Mouse (Mus musculus): Measurements from ENCODE around the gene Galnt12. TPM values are rescaled to one million over a fixed set of nuclear protein-coding genes. Genes with fewer than 3 reads are reported as not detected.
"Not testable (repeated sequence)": the region's sequence is repeated elsewhere in the genome, so short reads cannot be mapped to it uniquely, and the experiment has no call there.

Gene Galnt12
- polyA plus RNA-seq (2015; fragmentation: Nextera tagmentation; extraction: Ambion mirVana) = 2.1 and 5.1 TPM in 2 replicates

DNA sequence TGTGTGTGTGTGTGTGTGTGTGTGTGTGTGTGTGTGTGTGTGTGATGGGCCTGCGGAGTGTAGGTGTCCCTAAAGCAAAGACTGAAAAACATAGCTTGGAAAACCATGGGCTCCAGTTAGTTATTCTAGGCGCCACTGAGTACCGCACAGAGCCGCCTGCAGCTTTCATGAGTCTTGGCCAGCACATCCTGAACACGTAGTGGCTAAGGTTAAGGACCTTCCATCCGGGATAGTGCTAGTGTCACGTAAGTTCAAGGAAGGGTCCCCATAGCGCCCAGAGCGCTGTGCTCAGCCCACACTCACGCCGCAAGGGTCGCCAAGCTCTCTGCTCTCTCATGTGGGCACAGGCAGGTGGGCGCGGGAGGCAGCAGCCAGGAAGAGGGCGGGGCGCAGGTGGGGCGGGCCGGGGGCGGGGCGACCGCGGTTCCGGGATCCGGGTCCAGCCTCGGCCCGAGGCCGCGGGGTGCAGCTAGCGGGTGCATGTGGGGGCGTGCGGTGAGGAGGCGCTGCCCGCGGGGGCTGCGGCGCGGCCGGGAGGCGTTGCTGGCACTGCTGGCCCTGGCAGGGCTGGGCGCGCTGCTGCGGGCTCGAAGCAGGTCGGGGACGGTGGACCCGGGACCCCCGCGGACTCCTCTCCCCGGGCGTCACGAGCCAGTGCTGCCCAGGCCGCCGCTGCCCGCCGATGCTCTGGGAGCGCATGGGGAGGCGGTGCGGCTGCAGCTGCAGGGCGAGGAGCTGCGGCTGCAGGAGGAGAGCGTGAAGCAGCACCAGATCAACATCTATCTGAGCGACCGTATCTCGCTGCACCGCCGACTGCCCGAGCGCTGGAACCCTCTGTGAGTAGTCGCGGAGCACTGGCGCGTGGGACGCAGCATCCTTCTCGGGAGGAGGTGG is at the start of gene Galnt12:
Gene Galnt12 (plus strand): TSS at position 417 of the 894 bp plus-strand sequence.
- no peaks in the 10 kb centered on the region for H3K36me3 ChIP-seq
- no peaks in the 10 kb centered on the region for H3K9me3 ChIP-seq (replicated peaks)
- H3K4me2 ChIP-seq = peak within 1 kb of the TSS; percentile 100
- peak; percentile 50; the same call in 1 of the 2 replicates for ATAC-seq (replicated peaks; ENCODE audit: insufficient number of reproducible peaks, insufficient read depth, low FRiP score, low read depth)
- no peak within 1 kb of the TSS for H3K27ac ChIP-seq
- peaks cover 13% of the 10 kb centered on the region for H3K4me1 ChIP-seq (replicated peaks)
- peaks cover 40% of the 10 kb centered on the region for H3K27me3 ChIP-seq
- H3K9ac ChIP-seq = peak within 1 kb of the TSS; percentile 59
- H3K4me3 ChIP-seq = peak within 1 kb of the TSS; percentile 70
- WGBS = 1% methylated on average over 62 of the region's 74 CpGs

DNA sequence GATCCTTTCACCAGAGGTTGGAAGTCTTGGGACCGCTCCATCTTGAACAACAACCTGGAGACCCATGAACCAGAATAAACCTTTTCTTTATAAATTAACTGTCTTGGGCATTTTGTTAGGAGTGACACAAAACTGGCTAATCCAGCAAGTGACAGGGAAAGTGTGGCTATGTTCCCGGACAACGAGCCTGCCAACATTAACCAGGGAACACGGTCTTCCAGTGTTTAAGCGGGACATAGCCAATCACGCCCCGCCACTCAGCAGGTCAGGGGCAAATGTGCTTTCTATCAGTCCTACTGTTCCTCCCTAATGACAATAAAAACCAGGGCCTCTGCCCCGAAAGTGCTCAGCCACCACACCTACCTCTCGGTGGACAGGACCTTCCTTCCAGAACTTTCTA is 47.8 kb upstream of the Galnt12 start:
- no peaks in the 10 kb centered on the region for H3K4me1 ChIP-seq (replicated peaks)
- H3K27me3 ChIP-seq = no peaks in the 10 kb centered on the region
- H3K36me3 ChIP-seq = no peaks in the 10 kb centered on the region
- no peak overlapping the region for H3K4me3 ChIP-seq
- no peaks in the 10 kb centered on the region for H3K9me3 ChIP-seq (replicated peaks)
- H3K9ac ChIP-seq = no peak overlapping the region
- no peak for ATAC-seq (replicated peaks; ENCODE audit: insufficient number of reproducible peaks, insufficient read depth, low FRiP score, low read depth)
- 87% methylated on average over 9 of the region's 9 CpGs for WGBS
- H3K27ac ChIP-seq = no peak overlapping the region
- no peak overlapping the region for H3K4me2 ChIP-seq

DNA sequence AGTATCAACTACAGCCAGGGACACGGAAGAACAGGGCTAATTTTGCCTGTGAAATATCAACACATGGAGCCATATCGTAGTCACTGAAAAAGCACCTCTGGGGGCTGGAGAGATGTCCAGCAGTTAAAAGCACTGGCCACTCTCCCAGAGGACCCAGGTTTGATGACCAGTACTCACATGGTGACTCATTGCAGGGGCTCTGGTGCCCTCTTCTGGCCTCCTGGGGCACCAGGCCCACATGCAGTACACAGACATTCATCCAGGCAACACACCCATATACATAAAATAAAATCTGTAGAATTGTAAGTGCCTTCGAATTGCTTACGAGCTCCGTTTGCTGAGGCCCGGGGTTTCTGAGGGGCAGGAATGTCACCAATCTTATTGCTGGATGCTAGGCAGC is 44.7 kb upstream of the Galnt12 start:
- Histone ChIP-seq H3K27me3 (no peaks in the 10 kb centered on the region), H3K9me3 (replicated peaks) (no peaks in the 10 kb centered on the region), H3K36me3 (no peaks in the 10 kb centered on the region), H3K4me1 (replicated peaks) (peaks cover 11% of the 10 kb centered on the region; the same call in 1 of the 2 replicates), H3K9ac (no peak overlapping the region), H3K4me3 (no peak overlapping the region), H3K27ac (no peak overlapping the region), H3K4me2 (no peak overlapping the region)
- 77% methylated on average over 6 of the region's 6 CpGs for WGBS
- ATAC-seq (replicated peaks; ENCODE audit: insufficient number of reproducible peaks, insufficient read depth, low FRiP score, low read depth) = no peak

GRCm38 (mm10) chr4:47047765-47048164 is 43.9 kb upstream of the Galnt12 start:
- no peaks in the 10 kb centered on the region for H3K36me3 ChIP-seq
- 0 out of 2 replicates have a peak, but pooled peaks cover 7% of the 10 kb centered on the region for H3K27me3 ChIP-seq
- no peak overlapping the region for H3K4me3 ChIP-seq
- H3K9me3 ChIP-seq (replicated peaks) = no peaks in the 10 kb centered on the region
- no peak overlapping the region for H3K9ac ChIP-seq
- H3K27ac ChIP-seq = no peak overlapping the region
- WGBS = 61% methylated on average over 4 of the region's 4 CpGs
- peaks cover 11% of the 10 kb centered on the region; the same call in 1 of the 2 replicates for H3K4me1 ChIP-seq (replicated peaks)
- H3K4me2 ChIP-seq = no peak overlapping the region
- ATAC-seq (replicated peaks; ENCODE audit: insufficient number of reproducible peaks, insufficient read depth, low FRiP score, low read depth) = no peak

- 91% methylated on average over 16 of the region's 16 CpGs for WGBS
- Histone ChIP-seq H3K4me3 (no peak overlapping the region), H3K4me2 (no peak overlapping the region), H3K9ac (no peak overlapping the region), H3K4me1 (replicated peaks) (peaks cover 11% of the 10 kb centered on the region; the same call in 1 of the 2 replicates), H3K36me3 (no peaks in the 10 kb centered on the region), H3K27ac (no peak overlapping the region), H3K9me3 (replicated peaks) (no peaks in the 10 kb centered on the region), H3K27me3 (0 out of 2 replicates have a peak, but pooled peaks cover 10% of the 10 kb centered on the region)
- no peak for ATAC-seq (replicated peaks; ENCODE audit: insufficient number of reproducible peaks, insufficient read depth, low FRiP score, low read depth)
These were observed 42.5 kb upstream of the Galnt12 start for GRCm38 (mm10) chr4:47049216-47049615.

DNA sequence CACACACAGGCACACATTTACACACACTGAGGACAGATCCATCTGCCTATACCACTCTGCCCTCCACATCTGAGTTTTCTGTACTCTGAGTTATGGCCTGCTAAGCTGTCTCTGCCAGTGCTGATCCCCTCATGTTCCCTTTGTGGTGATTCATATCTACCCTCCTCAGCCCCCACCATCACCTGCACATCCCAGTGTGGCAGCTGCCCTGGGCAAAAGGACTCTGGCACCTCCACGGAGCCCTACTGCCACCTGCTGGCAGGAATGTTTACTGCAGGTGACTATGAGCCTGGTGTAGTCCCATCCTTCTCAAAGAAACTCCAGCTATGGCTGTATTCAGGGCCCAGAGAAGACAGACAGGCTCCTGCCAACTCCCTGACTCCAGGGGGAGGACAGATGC is 41.5 kb upstream of the Galnt12 start:
- H3K4me1 ChIP-seq (replicated peaks) = peaks cover 11% of the 10 kb centered on the region; the same call in 1 of the 2 replicates
- no peak for ATAC-seq (replicated peaks; ENCODE audit: insufficient number of reproducible peaks, insufficient read depth, low FRiP score, low read depth)
- H3K4me2 ChIP-seq = no peak overlapping the region
- no peak overlapping the region for H3K4me3 ChIP-seq
- no peaks in the 10 kb centered on the region for H3K36me3 ChIP-seq
- H3K9me3 ChIP-seq (replicated peaks) = no peaks in the 10 kb centered on the region
- 0% methylated on average over 1 of the region's 1 CpGs for WGBS
- H3K9ac ChIP-seq = no peak overlapping the region
- 0 out of 2 replicates have a peak, but pooled peaks cover 14% of the 10 kb centered on the region for H3K27me3 ChIP-seq
- no peak overlapping the region for H3K27ac ChIP-seq

DNA sequence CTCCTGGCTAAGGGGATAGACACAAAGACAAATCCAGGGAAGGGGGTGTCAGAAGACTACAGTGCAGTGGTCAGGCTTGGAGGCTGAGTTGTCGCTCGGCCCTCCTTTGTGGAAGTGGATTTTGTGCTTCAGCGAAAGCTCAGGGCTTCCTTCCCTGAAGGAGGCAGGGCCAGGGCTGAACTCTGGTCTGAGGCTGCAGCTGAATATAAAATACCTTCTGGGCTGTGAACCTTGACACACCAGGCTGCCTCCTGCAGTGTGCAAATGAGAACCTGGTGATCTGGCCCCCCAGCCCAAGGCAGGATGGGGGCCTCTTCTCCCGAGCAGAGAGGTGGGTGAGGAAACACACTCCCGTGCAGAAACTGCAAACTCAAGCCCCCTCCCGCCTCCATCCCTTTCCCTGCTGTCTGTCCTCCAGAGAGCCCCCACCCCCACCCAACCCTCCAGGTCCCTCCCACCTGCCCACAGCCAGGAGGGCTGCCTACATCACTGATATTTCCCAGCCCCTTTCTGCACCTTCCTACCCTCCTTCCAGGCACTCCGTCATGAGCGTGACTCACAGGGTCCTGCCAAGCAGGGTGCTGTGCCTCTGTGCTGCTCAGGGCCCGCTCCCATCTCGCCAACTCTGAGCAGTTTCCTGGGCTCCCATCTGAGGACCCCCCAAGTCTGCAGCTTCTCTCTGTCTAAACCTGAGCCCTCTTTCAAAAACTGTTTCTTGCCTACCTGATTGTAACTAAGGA is 40.9 kb upstream of the Galnt12 start:
- Histone ChIP-seq H3K27ac (no peak overlapping the region), H3K9me3 (replicated peaks) (no peaks in the 10 kb centered on the region), H3K4me3 (no peak overlapping the region), H3K4me1 (replicated peaks) (peaks cover 11% of the 10 kb centered on the region; the same call in 1 of the 2 replicates), H3K4me2 (no peak overlapping the region), H3K36me3 (no peaks in the 10 kb centered on the region), H3K9ac (no peak overlapping the region), H3K27me3 (0 out of 2 replicates have a peak, but pooled peaks cover 17% of the 10 kb centered on the region)
- no peak for ATAC-seq (replicated peaks; ENCODE audit: insufficient number of reproducible peaks, insufficient read depth, low FRiP score, low read depth)
- 28% methylated on average over 10 of the region's 10 CpGs for WGBS

DNA sequence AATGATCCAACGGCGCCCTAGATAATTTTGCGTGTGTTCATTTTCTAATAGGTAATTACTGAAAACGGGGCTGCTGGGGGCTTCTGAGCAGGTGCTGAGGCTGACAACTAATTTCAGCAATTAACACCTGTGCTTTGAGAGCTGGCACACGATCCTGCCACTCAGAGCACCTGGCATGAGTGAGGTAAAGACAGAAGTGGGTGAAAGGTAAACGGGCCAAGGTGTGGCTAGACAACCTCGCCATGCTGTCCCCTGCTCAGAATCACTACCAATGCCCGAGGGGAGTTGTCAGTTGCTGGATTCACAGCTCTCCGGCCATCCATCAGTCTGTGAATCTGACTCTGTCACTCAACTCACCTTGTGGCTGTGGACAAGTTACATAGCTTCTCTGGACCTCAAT is 39.8 kb upstream of the Galnt12 start:
- Histone ChIP-seq H3K36me3 (no peaks in the 10 kb centered on the region), H3K27ac (no peak overlapping the region), H3K4me2 (no peak overlapping the region), H3K4me3 (no peak overlapping the region), H3K4me1 (replicated peaks) (peaks cover 18% of the 10 kb centered on the region; the same call in 1 of the 2 replicates), H3K27me3 (0 out of 2 replicates have a peak, but pooled peaks cover 21% of the 10 kb centered on the region), H3K9me3 (replicated peaks) (no peaks in the 10 kb centered on the region), H3K9ac (no peak overlapping the region)
- no peak for ATAC-seq (replicated peaks; ENCODE audit: insufficient number of reproducible peaks, insufficient read depth, low FRiP score, low read depth)
- WGBS = 62% methylated on average over 9 of the region's 9 CpGs

- 85% methylated on average over 9 of the region's 9 CpGs for WGBS
- H3K27me3 ChIP-seq = 0 out of 2 replicates have a peak, but pooled peaks cover 21% of the 10 kb centered on the region
- H3K4me2 ChIP-seq; H3K9ac ChIP-seq; H3K36me3 ChIP-seq; H3K9me3 ChIP-seq (replicated peaks); ATAC-seq (replicated peaks; ENCODE audit: insufficient number of reproducible peaks, insufficient read depth, low FRiP score, low read depth); H3K27ac ChIP-seq; H3K4me3 ChIP-seq: not testable (repeated sequence)
- H3K4me1 ChIP-seq (replicated peaks) = peaks cover 18% of the 10 kb centered on the region
These were observed 36.5 kb upstream of the Galnt12 start for GRCm38 (mm10) chr4:47055170-47055569.

- Histone ChIP-seq H3K9me3 (replicated peaks) (no peaks in the 10 kb centered on the region), H3K27me3 (0 out of 2 replicates have a peak, but pooled peaks cover 21% of the 10 kb centered on the region), H3K4me1 (replicated peaks) (peaks cover 14% of the 10 kb centered on the region), H3K9ac (no peak overlapping the region), H3K27ac (no peak overlapping the region), H3K36me3 (no peaks in the 10 kb centered on the region), H3K4me3 (no peak overlapping the region), H3K4me2 (no peak overlapping the region)
- WGBS = 96% methylated on average over 6 of the region's 6 CpGs
- ATAC-seq (replicated peaks; ENCODE audit: insufficient number of reproducible peaks, insufficient read depth, low FRiP score, low read depth) = no peak
These were observed 36.1 kb upstream of the Galnt12 start for GRCm38 (mm10) chr4:47055570-47056080.
